Mouse (Mus musculus): ENCODE data around the gene Robo1. TPM values are rescaled to one million over a fixed set of nuclear protein-coding genes. Genes with fewer than 3 reads are reported as not detected.

Robo1 gene
- total RNA-seq, 2 experiments from 2014 or later: not detected

DNA sequence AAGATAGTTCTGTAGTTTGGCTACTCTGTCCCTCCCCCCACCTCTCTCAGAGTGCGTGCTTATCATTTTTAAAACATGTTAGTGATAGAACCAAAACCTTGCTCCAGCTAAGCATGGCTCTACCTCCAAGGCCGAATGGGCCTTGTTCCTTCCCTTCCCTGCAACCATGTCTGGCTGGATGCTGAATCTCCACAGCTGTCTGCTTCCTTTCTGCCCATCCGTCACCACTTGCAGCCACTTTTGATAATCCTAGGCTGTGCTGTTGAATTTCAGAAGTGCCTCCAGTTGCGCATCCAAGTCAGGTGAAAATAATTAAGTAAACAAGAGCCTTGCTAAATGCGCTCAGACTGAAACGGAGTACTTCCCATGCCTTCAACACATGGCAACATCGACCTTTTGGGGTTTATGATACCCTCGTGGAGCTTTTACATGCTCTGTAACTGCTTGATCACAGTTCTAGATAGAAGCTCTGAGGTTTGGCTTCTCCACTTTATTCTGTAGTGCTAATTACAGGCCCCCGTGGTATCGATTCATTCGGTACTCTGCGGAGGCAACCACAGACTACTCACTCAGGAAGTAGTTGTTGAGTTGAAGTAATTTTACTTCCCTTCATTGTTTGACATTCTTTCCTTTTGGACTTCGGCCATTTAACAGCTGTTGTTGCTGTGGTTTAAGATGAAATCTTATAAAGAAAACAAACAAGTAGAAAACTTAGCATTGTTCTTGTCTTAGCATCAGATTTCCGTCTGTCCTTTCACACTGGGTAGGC, 413.8 kb downstream of the Robo1 start:
- ATAC-seq (replicated peaks; ENCODE audit: poor library complexity): no peak

DNA sequence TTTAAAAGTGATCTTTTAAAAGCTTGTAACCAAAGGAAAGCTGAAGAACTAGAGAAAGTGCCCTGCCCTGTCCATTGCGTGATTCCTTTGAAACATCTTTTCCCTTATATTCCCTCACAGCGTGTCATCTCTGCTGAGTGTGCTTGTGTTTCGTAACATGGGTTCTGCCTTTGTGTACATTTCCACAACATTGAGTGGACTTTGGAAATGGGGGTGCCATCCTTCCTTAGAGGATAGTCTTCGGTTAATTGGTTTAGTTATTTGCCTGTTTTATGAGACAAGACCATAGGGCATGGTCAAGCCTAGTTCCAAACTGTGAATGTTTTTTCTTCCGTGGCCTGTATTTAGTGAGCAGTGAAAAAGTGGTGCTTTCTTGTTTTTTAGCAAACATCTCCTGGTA, 426.1 kb downstream of the Robo1 start:
- no peak for ATAC-seq (replicated peaks; ENCODE audit: poor library complexity)

- no peak for ATAC-seq (replicated peaks; ENCODE audit: poor library complexity)
These were observed 427.1 kb downstream of the Robo1 start for GRCm38 (mm10) chr16:72735175-72735574.

- ATAC-seq (replicated peaks; ENCODE audit: poor library complexity): no peak
These were observed 427.5 kb downstream of the Robo1 start for GRCm38 (mm10) chr16:72735588-72735987.

DNA sequence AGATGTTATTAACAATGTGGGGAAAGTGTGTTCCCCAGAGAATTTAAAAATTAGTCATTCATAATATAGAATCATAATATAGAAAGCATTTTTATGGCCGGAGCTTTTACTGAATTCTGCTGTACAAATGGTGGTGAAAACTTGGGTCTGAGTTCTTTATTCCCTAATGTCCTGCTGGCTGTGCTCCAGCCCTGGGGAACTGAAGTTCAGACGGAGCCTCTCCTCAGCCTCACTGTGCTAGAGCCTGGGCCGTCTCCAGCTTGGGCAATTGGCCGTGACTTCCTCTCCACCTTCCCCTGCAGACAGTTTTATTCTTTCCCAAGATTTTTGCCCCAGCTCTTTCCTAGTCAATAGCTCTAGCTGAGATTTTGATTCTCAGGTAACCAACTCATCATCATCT, 429.0 kb downstream of the Robo1 start:
- ATAC-seq (replicated peaks; ENCODE audit: poor library complexity): no peak

DNA sequence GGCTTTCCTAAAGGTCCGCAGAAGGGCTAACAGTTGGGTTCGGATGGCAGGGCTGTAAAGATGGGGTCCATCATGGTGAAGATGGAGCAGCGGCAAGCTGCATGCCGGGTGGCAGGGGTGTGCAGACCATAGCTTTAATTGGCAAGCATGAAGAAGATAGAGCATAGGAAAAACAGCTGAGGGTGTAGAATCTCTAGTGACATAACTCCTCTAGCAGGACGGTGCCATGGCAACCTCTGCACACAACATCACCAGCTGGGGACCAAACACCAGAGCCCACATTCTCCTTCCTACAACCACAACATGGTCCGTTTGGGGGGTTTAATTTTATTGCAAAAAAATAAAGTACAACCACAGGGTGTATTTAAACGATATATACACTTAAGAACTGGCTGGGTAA, 432.1 kb downstream of the Robo1 start:
- ATAC-seq (replicated peaks; ENCODE audit: poor library complexity): no peak

DNA sequence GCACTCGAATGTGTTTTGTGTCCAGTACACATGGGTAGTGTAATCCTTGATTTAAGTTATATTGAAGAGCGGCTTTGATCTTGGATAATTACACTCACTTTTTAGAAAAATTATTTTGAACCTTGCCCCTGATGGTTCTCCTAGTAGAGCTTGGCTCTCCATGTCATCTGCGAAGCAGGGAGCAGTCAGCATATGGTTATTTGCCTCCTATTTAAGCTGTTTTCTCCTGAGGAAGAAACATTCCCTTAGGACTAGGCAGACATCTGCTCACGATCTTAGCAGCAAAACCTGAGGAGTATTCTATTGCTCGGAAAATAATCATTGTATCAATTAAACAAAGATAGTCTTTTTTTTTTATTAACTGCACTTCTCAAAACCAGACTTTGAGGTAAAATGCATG, 439.6 kb downstream of the Robo1 start:
- no peak for ATAC-seq (replicated peaks; ENCODE audit: poor library complexity)

DNA sequence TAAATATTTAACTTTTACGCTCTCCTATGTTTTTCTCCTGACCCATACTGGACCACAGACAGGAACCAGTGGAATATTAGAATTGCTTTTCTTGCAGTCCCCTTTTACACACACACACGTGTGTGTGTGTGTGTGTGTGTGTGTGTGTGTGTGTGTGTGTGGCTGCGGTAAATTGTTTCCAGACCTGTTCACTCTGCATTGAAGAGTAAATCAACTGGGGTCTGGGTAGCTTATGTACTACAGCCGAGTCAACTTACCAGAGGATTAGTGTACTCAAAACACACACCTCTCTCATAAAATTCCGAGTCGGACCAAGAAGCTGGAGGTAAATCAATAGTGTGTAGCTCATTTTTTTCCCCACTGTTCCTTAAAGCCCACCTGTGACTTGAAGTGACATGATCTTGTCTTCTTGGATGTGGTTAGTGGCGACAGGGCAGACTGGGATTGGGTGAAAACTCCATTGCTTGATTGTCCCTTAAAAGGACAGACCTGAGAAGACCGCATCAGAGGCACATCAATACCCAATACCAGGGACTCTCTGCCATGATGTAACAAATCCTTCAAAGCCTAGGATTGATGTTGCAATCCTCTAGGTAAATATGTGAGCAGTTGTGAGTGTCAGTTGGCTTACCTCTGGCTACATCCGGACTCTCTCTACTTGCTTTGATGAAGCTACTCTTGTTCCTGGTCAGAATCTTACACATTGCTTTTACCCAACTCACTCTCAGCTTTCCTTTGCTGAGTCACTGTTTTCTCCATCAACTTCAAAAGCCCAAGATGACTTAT, 457.2 kb downstream of the Robo1 start:
- ATAC-seq (replicated peaks; ENCODE audit: poor library complexity): no peak

- ATAC-seq (replicated peaks; ENCODE audit: poor library complexity): no peak
These were observed 461.2 kb downstream of the Robo1 start for GRCm38 (mm10) chr16:72769214-72769834.

GRCm38 (mm10) chr16:72772348-72772747, 464.2 kb downstream of the Robo1 start:
- no peak for ATAC-seq (replicated peaks; ENCODE audit: poor library complexity)

DNA sequence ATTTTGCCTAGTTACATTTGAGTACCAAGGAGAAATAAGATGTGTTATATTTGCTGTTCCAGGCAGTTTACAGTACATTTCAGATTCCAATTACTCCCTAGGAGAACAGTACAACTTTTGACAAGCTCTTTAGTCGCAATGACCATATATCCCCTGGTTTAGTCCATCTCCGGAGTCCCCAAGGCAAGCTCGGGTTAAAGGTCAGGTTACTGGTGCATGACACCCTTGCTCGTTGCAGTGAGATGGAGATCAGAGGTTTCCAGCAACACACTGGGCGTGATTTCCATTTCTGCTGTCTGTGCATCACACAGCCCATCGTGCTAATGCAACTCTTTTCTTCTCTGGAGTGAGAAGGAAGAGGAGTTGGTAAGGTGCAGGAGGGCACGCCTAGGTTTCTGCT, 464.9 kb downstream of the Robo1 start:
- no peak for ATAC-seq (replicated peaks; ENCODE audit: poor library complexity)

- no peak for ATAC-seq (replicated peaks; ENCODE audit: poor library complexity)
These were observed 470.4 kb downstream of the Robo1 start for GRCm38 (mm10) chr16:72778520-72778919.

DNA sequence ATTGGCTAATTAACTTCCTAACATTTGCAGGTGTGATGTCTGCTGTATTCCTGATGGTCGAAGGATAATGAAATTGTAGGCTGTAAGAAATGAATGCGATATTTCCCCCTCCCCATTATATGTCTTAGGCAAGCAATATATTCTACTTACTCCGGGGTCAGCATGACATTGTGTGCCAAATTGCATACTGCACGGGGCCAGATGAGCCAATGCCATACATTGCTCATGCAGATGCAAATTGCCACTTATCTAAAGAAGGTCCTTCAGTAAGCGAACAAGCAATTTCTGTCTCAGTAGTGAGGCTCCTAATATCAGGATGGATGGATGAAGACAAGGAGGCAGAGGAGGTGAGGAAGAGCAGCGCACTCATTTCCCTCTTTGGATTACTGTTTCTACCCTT, 474.1 kb downstream of the Robo1 start:
- no peak for ATAC-seq (replicated peaks; ENCODE audit: poor library complexity)

DNA sequence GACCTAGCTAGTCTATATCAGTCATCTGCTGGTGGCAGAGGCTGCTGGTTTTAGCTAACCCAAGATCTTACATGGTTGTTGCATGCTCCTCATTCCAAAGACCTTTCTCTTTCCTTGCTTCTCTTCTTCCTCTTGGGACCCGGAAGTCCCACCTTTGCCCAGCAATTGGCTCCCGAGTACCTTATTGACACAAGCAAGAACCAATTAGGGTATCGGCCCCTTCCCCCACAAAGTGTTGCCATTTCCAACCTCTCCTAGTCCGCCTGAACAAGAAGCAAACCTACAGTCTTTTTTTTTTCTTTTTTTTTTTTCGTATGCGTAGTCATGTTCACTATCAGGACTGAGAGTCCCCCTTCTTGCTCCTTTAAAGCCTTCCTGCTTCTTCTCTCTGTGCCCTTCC, 478.0 kb downstream of the Robo1 start:
- ATAC-seq (replicated peaks; ENCODE audit: poor library complexity): no peak

- ATAC-seq (replicated peaks; ENCODE audit: poor library complexity): no peak
These were observed 478.5 kb downstream of the Robo1 start for GRCm38 (mm10) chr16:72786636-72787035.

GRCm38 (mm10) chr16:72788017-72788416, 479.9 kb downstream of the Robo1 start:
- ATAC-seq (replicated peaks; ENCODE audit: poor library complexity): no peak

DNA sequence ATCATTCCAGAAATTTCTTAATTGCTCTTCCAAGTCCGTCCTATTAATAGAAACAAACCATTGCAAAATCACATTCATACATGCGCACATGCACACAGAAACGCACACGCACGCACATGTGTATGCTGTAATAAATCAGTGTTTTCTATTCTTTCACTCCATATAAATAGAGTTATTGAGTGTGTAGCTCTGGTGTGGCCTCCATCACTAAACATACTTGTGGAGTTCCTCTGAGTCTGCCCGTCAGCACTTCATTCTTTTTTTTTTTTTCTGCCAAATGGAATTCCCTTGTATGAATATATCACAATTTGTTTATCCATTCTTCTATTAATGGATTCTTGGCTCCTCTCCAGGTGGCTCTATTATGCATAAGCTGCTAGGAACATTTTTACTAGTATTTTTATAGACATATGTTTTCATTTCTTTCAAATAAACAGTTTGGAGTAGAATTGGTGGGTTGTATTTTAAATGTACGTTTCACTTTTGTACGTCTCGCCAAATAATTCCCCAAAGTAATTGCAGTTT, 483.1 kb downstream of the Robo1 start:
- ATAC-seq (replicated peaks; ENCODE audit: poor library complexity): no peak

GRCm38 (mm10) chr16:72794692-72795378, 486.7 kb downstream of the Robo1 start:
- no peak for ATAC-seq (replicated peaks; ENCODE audit: poor library complexity)

- no peak for ATAC-seq (replicated peaks; ENCODE audit: poor library complexity)
These were observed 487.2 kb downstream of the Robo1 start for GRCm38 (mm10) chr16:72795379-72795712.

GRCm38 (mm10) chr16:72798405-72798949, 490.4 kb downstream of the Robo1 start:
- no peak for ATAC-seq (replicated peaks; ENCODE audit: poor library complexity)

All from megakaryocyte progenitor cell, adult 5-6 weeks (primary cell).